Mouse (Mus musculus) ES-Bruce4 (cell line): ENCODE data around the gene Ccdc144b. TPM values are rescaled to one million over a fixed set of nuclear protein-coding genes. Genes with fewer than 3 reads are reported as not detected.

ENCODE experiments used
- H3K27ac ChIP-seq: 2 replicates; pipeline ENCODE4 v1.5.1; 2012; ENCODE audit warnings: low read length, inconsistent platforms; ENCODE audit not compliant: insufficient read depth
- H3K27me3 ChIP-seq: 2 replicates; pipeline ENCODE4 v1.6.1; 2012; ENCODE audit warnings: mild to moderate bottlenecking, low read length, inconsistent platforms; ENCODE audit not compliant: control insufficient read depth, poor library complexity, insufficient read depth, severe bottlenecking
- H3K36me3 ChIP-seq: 2 replicates; pipeline ENCODE4 v1.6.1; 2012; ENCODE audit warnings: inconsistent platforms, mild to moderate bottlenecking, low read length, moderate library complexity; ENCODE audit not compliant: control insufficient read depth, poor library complexity, insufficient read depth, severe bottlenecking
- H3K4me1 ChIP-seq: one replicate; pipeline ENCODE4 v1.8.1; 2011; ENCODE audit warnings: low read length; ENCODE audit not compliant: control insufficient read depth, insufficient read depth
- H3K4me3 ChIP-seq: 2 replicates; pipeline ENCODE4 v1.5.1; 2011; ENCODE audit warnings: low read depth, mild to moderate bottlenecking, low read length
- H3K9ac ChIP-seq: 2 replicates; pipeline ENCODE4 v1.6.1; 2012; ENCODE audit warnings: low read depth, mild to moderate bottlenecking, inconsistent platforms; ENCODE audit not compliant: poor library complexity, severe bottlenecking
- H3K9me3 ChIP-seq: replicated peaks from 2 replicates; pipeline ENCODE4 v1.6.1; 2012; ENCODE audit warnings: mild to moderate bottlenecking, low read length, inconsistent platforms; ENCODE audit not compliant: control insufficient read depth, poor library complexity, insufficient read depth, severe bottlenecking
- CTCF ChIP-seq: IDR thresholded peaks from one replicate; pipeline ENCODE4 v1.8.1; 2011; ENCODE audit warnings: low read depth, low read length
- EP300 ChIP-seq: IDR thresholded peaks from 2 replicates; pipeline ENCODE4 v1.6.1; 2011; ENCODE audit warnings: low read depth, low read length; ENCODE audit not compliant: insufficient read depth
- POLR2A ChIP-seq: IDR thresholded peaks from one replicate; pipeline ENCODE4 v1.8.1; 2011; ENCODE audit warnings: low read length; ENCODE audit not compliant: insufficient read depth
- polyA plus RNA-seq: library from polyadenylated mRNA; stranded (reverse); fragments of >200 nt; gene quantifications from 2 replicates; pipeline ENCODE4 v1.2.4, GENCODE M21; 2011; ENCODE audit warnings: low read depth; ENCODE audit not compliant: missing spikeins, insufficient read depth, insufficient read length

Gene Ccdc144b
- polyA plus RNA-seq, 1 experiment = not detected

- H3K4me3 ChIP-seq = no peak overlapping the region
- H3K9ac ChIP-seq = no peak overlapping the region
- H3K27ac ChIP-seq = no peak overlapping the region
- TF ChIP-seq CTCF (no peak), POLR2A (no peak), EP300 (no peak)
- no peaks in the 10 kb centered on the region for H3K4me1 ChIP-seq
- H3K27me3 ChIP-seq = no peaks in the 10 kb centered on the region
- H3K9me3 ChIP-seq = no peaks in the 10 kb centered on the region
- H3K36me3 ChIP-seq = peaks cover 35% of the 10 kb centered on the region
These were observed 27.4 kb upstream of the Ccdc144b start for GRCm38 (mm10) chr3:36080741-36081140.

- Histone ChIP-seq H3K27ac (no peak overlapping the region), H3K4me1 (no peaks in the 10 kb centered on the region), H3K9me3 (no peaks in the 10 kb centered on the region), H3K36me3 (peaks cover 37% of the 10 kb centered on the region), H3K9ac (no peak overlapping the region), H3K27me3 (no peaks in the 10 kb centered on the region), H3K4me3 (no peak overlapping the region)
- TF ChIP-seq CTCF (no peak), POLR2A (no peak), EP300 (no peak)
These were observed 26.5 kb upstream of the Ccdc144b start for GRCm38 (mm10) chr3:36079886-36080285.

GRCm38 (mm10) chr3:36077386-36077785 is 24.0 kb upstream of the Ccdc144b start:
- TF ChIP-seq CTCF (no peak), EP300 (no peak), POLR2A (no peak)
- H3K36me3 ChIP-seq = peaks cover 45% of the 10 kb centered on the region

DNA sequence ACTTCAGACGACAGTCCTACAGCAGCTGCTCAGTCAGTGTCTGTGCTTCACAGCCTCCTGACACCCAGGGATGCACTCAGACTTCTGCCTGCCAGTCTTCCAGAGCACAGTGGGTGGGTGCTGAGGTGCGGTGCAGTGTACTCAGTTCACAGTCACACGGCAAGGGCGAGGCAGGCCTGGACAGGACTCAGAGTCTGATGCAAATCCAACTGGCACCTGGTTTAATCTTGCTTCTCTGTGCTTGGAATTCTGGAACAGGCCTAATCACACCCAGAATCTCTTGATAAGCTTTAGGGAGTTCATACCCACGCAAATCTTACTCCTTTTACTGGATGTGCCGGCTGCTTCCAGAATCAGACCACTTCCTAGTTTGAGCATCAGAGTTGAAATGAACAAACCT is 22.1 kb upstream of the Ccdc144b start:
- no peak overlapping the region for H3K27ac ChIP-seq
- no peak overlapping the region for H3K9ac ChIP-seq
- no peaks in the 10 kb centered on the region for H3K9me3 ChIP-seq
- H3K4me1 ChIP-seq = no peaks in the 10 kb centered on the region
- H3K27me3 ChIP-seq = no peaks in the 10 kb centered on the region
- no peak for TF ChIP-seq POLR2A
- TF ChIP-seq EP300 = no peak
- TF ChIP-seq CTCF = no peak
- H3K4me3 ChIP-seq = no peak overlapping the region
- peaks cover 43% of the 10 kb centered on the region for H3K36me3 ChIP-seq

More at GRCm38 (mm10) chr3:36077386-36077785, 24.0 kb upstream of the Ccdc144b start:
- Histone ChIP-seq H3K4me1 (no peaks in the 10 kb centered on the region), H3K27ac (no peak overlapping the region), H3K9ac (no peak overlapping the region), H3K27me3 (no peaks in the 10 kb centered on the region), H3K9me3 (no peaks in the 10 kb centered on the region), H3K4me3 (no peak overlapping the region)

GRCm38 (mm10) chr3:36074231-36074630 is 20.9 kb upstream of the Ccdc144b start:
- Histone ChIP-seq H3K27me3 (no peaks in the 10 kb centered on the region), H3K36me3 (peaks cover 45% of the 10 kb centered on the region), H3K9me3 (no peaks in the 10 kb centered on the region), H3K27ac (no peak overlapping the region), H3K4me1 (no peaks in the 10 kb centered on the region), H3K4me3 (no peak overlapping the region), H3K9ac (no peak overlapping the region)
- TF ChIP-seq CTCF (no peak), EP300 (no peak), POLR2A (no peak)

DNA sequence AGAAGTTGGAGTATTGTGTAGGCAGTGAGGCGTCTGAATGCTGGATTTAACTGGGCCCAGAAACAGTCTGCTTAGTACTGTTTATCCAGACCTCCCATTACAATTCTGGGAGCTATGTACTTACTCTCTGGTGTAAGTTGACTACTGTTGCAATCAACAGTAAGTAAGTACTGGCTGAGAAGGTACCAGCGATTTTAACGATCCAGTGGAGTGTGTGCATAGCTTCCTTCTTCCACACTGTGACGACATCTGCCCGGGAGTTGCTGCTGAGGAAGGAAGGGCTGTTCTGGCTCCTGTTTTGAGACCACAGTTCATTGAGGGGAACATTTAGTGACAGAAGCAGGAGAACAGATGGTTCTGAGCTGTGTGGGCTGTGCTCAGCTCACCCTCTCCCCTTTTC is 17.7 kb upstream of the Ccdc144b start:
- Histone ChIP-seq H3K4me3 (no peak overlapping the region), H3K36me3 (peaks cover 25% of the 10 kb centered on the region), H3K4me1 (no peaks in the 10 kb centered on the region), H3K27me3 (no peaks in the 10 kb centered on the region), H3K9me3 (no peaks in the 10 kb centered on the region), H3K27ac (no peak overlapping the region), H3K9ac (no peak overlapping the region)
- TF ChIP-seq POLR2A = no peak
- no peak for TF ChIP-seq CTCF
